Mouse (Mus musculus): ENCODE results near the gene Xpc. TPM values are rescaled to one million over a fixed set of nuclear protein-coding genes. Genes with fewer than 3 reads are reported as not detected.

Gene Xpc
- polyA plus RNA-seq, 1 experiment = 7.4 TPM

DNA sequence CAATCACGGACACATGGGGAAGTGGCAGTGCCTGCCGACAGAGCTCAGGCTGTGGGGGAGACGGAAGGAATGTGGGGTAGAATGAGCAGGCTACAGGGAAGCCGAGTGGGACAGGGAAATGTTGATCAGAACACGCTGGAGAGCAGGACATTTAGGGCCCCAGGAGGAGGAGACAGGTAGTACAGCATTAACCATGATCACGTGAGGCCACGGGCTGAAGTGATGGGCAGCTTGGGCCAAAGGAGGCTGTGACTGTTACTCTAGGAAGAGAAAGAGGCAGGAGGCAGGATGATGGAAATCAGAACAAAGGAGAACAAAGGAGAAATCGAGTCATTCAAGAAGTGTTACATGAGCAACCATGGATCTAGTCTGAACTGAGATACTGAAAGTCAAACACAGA, 21.2 kb downstream of the Xpc start:
- no peaks in the 10 kb centered on the region for H3K79me2 ChIP-seq (ENCODE audit: control insufficient read depth, insufficient read depth)
- TF ChIP-seq CEBPB (IDR thresholded peaks at IDR 0.05; ENCODE audit: insufficient read depth, poor library complexity, severe bottlenecking) (no peak), POLR2AphosphoS2 (IDR thresholded peaks at IDR 0.05; ENCODE audit: insufficient read length, low read depth) (no peak), MYOD1 (IDR thresholded peaks at IDR 0.05; ENCODE audit: control insufficient read depth in 1 of 3, insufficient read length in 2 of 3, low read depth in 2 of 3) (no peak), SRF (IDR thresholded peaks at IDR 0.05; ENCODE audit: control insufficient read depth, insufficient read length, low read depth) (no peak), REST (IDR thresholded peaks at IDR 0.05; ENCODE audit: insufficient read depth, insufficient read length) (no peak)
- no peak overlapping the region for H3K4me3 ChIP-seq
- H3ac ChIP-seq (ENCODE audit: control insufficient read depth, insufficient read length) = no peak overlapping the region
- H3K36me3 ChIP-seq (ENCODE audit: control insufficient read depth, insufficient read depth) = peaks cover 6% of the 10 kb centered on the region
- H3K27me3 ChIP-seq (ENCODE audit: control insufficient read depth, insufficient read depth, insufficient read length) = no peaks in the 10 kb centered on the region
- H3K4me2 ChIP-seq (ENCODE audit: low read depth) = no peak overlapping the region

DNA sequence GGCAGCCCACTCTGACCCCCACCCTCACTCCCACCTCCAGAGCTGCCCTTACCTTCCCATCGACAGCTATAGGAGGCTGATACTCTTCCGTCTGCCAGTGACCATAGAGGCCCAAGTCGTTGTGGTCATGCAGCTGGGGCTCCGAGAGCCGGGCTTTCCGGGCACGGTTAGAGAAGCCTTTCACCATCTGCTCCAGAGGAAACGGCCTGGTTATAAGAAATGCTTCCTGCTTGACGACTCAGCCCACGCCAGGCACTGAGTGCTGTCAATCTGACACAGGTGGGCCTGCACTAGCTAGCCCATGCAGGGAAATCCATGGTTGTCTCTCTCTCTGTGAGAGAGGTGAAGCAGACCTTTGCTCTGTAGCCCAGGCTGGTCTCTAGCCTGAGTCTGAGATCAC, 22.6 kb downstream of the Xpc start:
- no peaks in the 10 kb centered on the region for H3K79me2 ChIP-seq (ENCODE audit: control insufficient read depth, insufficient read depth)
- H3K27me3 ChIP-seq (ENCODE audit: control insufficient read depth, insufficient read depth, insufficient read length) = no peaks in the 10 kb centered on the region
- H3K4me2 ChIP-seq (ENCODE audit: low read depth) = no peak overlapping the region
- H3K4me3 ChIP-seq = no peak overlapping the region
- no peak overlapping the region for H3ac ChIP-seq (ENCODE audit: control insufficient read depth, insufficient read length)
- no peak for TF ChIP-seq MYOD1 (IDR thresholded peaks at IDR 0.05; ENCODE audit: control insufficient read depth in 1 of 3, insufficient read length in 2 of 3, low read depth in 2 of 3)
- TF ChIP-seq MYOG (IDR thresholded peaks at IDR 0.05; ENCODE audit: control insufficient read depth in 1 of 3, insufficient read depth in 1 of 3, insufficient read length in 2 of 3, low read depth in 2 of 3) = no peak
- no peak for TF ChIP-seq USF1 (IDR thresholded peaks at IDR 0.05; ENCODE audit: low read depth)
- no peak for TF ChIP-seq TCF12 (IDR thresholded peaks at IDR 0.05; ENCODE audit: insufficient read depth, poor library complexity, severe bottlenecking)
- TF ChIP-seq E2F4 (IDR thresholded peaks at IDR 0.05; ENCODE audit: insufficient read depth) = no peak
- TF ChIP-seq MAX (IDR thresholded peaks at IDR 0.05; ENCODE audit: low read depth) = no peak
- no peak for TF ChIP-seq TCF3 (IDR thresholded peaks at IDR 0.05; ENCODE audit: insufficient read length, low read depth)
- TF ChIP-seq CEBPB (IDR thresholded peaks at IDR 0.05; ENCODE audit: insufficient read depth, poor library complexity, severe bottlenecking) = no peak
- TF ChIP-seq POLR2AphosphoS2 (IDR thresholded peaks at IDR 0.05; ENCODE audit: insufficient read length, low read depth) = no peak
- no peak for TF ChIP-seq SRF (IDR thresholded peaks at IDR 0.05; ENCODE audit: control insufficient read depth, insufficient read length, low read depth)
- TF ChIP-seq REST (IDR thresholded peaks at IDR 0.05; ENCODE audit: insufficient read depth, insufficient read length) = no peak
- H3K36me3 ChIP-seq (ENCODE audit: control insufficient read depth, insufficient read depth) = peaks cover 4% of the 10 kb centered on the region

GRCm38 (mm10) chr6:91491004-91491403, 24.7 kb downstream of the Xpc start:
- no peak overlapping the region for H3K4me2 ChIP-seq (ENCODE audit: low read depth)
- H3K27me3 ChIP-seq (ENCODE audit: control insufficient read depth, insufficient read depth, insufficient read length) = no peaks in the 10 kb centered on the region
- H3K4me3 ChIP-seq = no peak overlapping the region
- H3ac ChIP-seq (ENCODE audit: control insufficient read depth, insufficient read length) = no peak overlapping the region
- peaks cover 10% of the 10 kb centered on the region for H3K36me3 ChIP-seq (ENCODE audit: control insufficient read depth, insufficient read depth)
- TF ChIP-seq POLR2A (IDR thresholded peaks at IDR 0.05; ENCODE audit: insufficient read length, low read depth) (no peak), POLR2AphosphoS2 (IDR thresholded peaks at IDR 0.05; ENCODE audit: insufficient read length, low read depth) (no peak), MYOD1 (IDR thresholded peaks at IDR 0.05; ENCODE audit: control insufficient read depth in 1 of 3, insufficient read length in 2 of 3, low read depth in 2 of 3) (no peak), MYOG (IDR thresholded peaks at IDR 0.05; ENCODE audit: control insufficient read depth in 1 of 3, insufficient read depth in 1 of 3, insufficient read length in 2 of 3, low read depth in 2 of 3) (no peak), TCF3 (IDR thresholded peaks at IDR 0.05; ENCODE audit: insufficient read length, low read depth) (no peak)
- no peaks in the 10 kb centered on the region for H3K79me2 ChIP-seq (ENCODE audit: control insufficient read depth, insufficient read depth)

DNA sequence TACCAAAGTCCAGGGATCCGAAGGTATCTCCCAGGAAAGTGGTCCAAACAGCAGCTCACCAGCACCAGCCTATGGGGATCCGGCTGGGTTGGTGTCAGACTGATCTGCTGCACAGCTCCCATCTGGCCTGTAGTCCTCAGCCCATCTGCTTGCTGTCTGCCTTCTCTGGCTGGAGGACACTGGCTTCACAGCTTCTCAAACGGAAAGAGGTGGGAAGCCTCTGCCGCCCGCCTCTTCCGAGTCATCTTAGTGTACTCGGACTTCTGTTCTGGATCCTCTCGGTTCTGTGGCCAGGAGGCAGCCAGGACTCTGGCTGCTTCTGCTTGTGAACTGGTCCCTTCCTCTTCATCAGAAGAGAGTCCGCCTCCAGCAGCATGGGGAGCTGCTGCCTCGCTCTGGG, 25.8 kb downstream of the Xpc start:
- H3K27me3 ChIP-seq (ENCODE audit: control insufficient read depth, insufficient read depth, insufficient read length) = no peaks in the 10 kb centered on the region
- H3K79me2 ChIP-seq (ENCODE audit: control insufficient read depth, insufficient read depth) = no peaks in the 10 kb centered on the region
- no peak overlapping the region for H3ac ChIP-seq (ENCODE audit: control insufficient read depth, insufficient read length)
- H3K36me3 ChIP-seq (ENCODE audit: control insufficient read depth, insufficient read depth) = peaks cover 16% of the 10 kb centered on the region
- H3K4me2 ChIP-seq (ENCODE audit: low read depth) = no peak overlapping the region
- no peak overlapping the region for H3K4me3 ChIP-seq
- TF ChIP-seq CEBPB (IDR thresholded peaks at IDR 0.05; ENCODE audit: insufficient read depth, poor library complexity, severe bottlenecking) (no peak), USF1 (IDR thresholded peaks at IDR 0.05; ENCODE audit: low read depth) (no peak), SRF (IDR thresholded peaks at IDR 0.05; ENCODE audit: control insufficient read depth, insufficient read length, low read depth) (no peak), TCF3 (IDR thresholded peaks at IDR 0.05; ENCODE audit: insufficient read length, low read depth) (no peak), MAX (IDR thresholded peaks at IDR 0.05; ENCODE audit: low read depth) (no peak), POLR2AphosphoS2 (IDR thresholded peaks at IDR 0.05; ENCODE audit: insufficient read length, low read depth) (no peak), POLR2A (IDR thresholded peaks at IDR 0.05; ENCODE audit: insufficient read length, low read depth) (no peak)

DNA sequence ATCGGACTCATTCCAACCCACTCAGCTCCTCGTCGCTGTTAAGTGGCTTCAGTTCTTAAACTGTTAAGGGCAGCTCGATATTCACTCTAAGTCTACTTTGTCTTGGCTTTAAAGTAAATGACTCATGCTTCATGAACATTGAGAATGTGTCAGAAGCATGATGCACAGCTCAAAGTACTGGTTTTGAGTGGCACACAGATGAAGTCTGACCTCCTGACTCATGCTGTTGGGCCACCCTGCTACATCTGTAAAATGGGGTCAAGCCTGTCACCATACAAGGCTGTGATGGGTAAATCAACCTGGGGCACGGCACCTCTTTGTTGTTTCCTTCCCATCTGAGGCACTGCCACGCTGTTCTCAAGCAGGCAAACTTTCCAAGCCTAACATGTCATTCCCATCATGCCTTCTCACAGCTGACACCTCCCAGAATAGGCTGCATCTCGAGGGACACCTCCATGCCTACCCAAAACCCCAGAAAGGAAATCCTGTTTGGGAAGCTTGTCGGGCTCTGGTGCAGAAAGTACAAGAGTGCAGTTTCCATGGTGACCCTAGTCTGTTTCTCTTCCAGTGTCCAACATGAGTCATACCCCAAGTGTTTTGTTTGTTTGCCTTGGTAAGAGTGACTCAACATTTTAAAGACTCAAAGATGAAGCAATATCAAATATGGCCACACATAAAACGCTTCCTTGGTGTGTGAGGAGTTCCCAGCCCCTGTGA, 27.0 kb downstream of the Xpc start:
- Histone ChIP-seq H3K27me3 (ENCODE audit: control insufficient read depth, insufficient read depth, insufficient read length) (no peaks in the 10 kb centered on the region), H3K4me2 (ENCODE audit: low read depth) (peak overlapping the region; percentile 74), H3K4me3 (no peak overlapping the region), H3ac (ENCODE audit: control insufficient read depth, insufficient read length) (no peak overlapping the region), H3K36me3 (ENCODE audit: control insufficient read depth, insufficient read depth) (peaks cover 26% of the 10 kb centered on the region), H3K79me2 (ENCODE audit: control insufficient read depth, insufficient read depth) (no peaks in the 10 kb centered on the region)
- TF ChIP-seq POLR2A (IDR thresholded peaks at IDR 0.05; ENCODE audit: insufficient read length, low read depth) = no peak
- peak; percentile 97 for TF ChIP-seq CEBPB (IDR thresholded peaks at IDR 0.05; ENCODE audit: insufficient read depth, poor library complexity, severe bottlenecking)
- TF ChIP-seq E2F4 (IDR thresholded peaks at IDR 0.05; ENCODE audit: insufficient read depth) = no peak
- TF ChIP-seq POLR2AphosphoS2 (IDR thresholded peaks at IDR 0.05; ENCODE audit: insufficient read length, low read depth) = peak; percentile 35
- TF ChIP-seq REST (IDR thresholded peaks at IDR 0.05; ENCODE audit: insufficient read depth, insufficient read length) = no peak
- TF ChIP-seq MYOG (IDR thresholded peaks at IDR 0.05; ENCODE audit: control insufficient read depth in 1 of 3, insufficient read depth in 1 of 3, insufficient read length in 2 of 3, low read depth in 2 of 3) = peak in 1 of 3 experiments; percentile 31
